Mouse (Mus musculus): ENCODE measurements around the gene Slc28a1. TPM values are rescaled to one million over a fixed set of nuclear protein-coding genes. Genes with fewer than 3 reads are reported as not detected.
A peak's percentile ranks its signal among the peaks of the same experiment; 100 is the strongest.

Gene Slc28a1
- total RNA-seq (2014; rRNA removed) = 0.48 TPM in 1 of 2 replicates, not detected in the other
- 0.12 TPM in 1 of 2 replicates, not detected in the other for polyA plus RNA-seq (2015; fragmentation: Nextera tagmentation; extraction: Ambion mirVana)

DNA sequence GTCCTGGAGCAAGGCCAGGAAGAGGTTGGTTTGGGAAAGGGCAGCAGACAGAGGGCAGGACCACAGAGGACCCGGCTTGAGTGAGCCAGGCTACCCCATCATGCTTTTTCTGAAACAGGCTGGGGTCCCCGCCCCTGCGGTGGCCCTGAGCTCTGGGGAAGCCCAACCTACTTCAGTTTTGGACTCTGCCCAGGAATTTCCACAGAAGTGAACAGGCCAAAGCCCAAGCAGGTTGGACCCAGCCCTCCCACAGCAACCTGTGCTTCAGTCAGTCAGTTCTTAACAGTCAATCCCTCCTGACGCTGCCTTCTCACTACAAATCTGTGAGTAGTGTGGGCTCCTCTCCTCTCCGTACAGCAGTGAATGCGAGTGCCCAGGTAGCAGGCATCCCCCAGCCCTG lies at the start of gene Slc28a1:
TSS of gene Slc28a1 (plus strand) at position 245 of the 400 bp plus-strand sequence.
- no peak within 1 kb of the TSS for H3K27ac ChIP-seq (ENCODE audit: low read depth, low read length)
- H3K9ac ChIP-seq = no peak within 1 kb of the TSS
- no peaks in the 10 kb centered on the region for H3K9me3 ChIP-seq (ENCODE audit: low read length)
- no peak for DNase-seq
- H3K27me3 ChIP-seq (ENCODE audit: insufficient read depth, low read length) = no peaks in the 10 kb centered on the region
- H3K36me3 ChIP-seq (ENCODE audit: insufficient read depth) = no peaks in the 10 kb centered on the region
- H3K4me1 ChIP-seq (ENCODE audit: insufficient read depth) = no peaks in the 10 kb centered on the region
- no peak within 1 kb of the TSS for H3K4me3 ChIP-seq (ENCODE audit: low read depth, low read length)
- no peak for ATAC-seq
- no peak for TF ChIP-seq CTCF (IDR thresholded peaks at IDR 0.05; ENCODE audit: low read depth)
- 82% methylated on average over 6 of the region's 6 CpGs for WGBS
- no peak within 1 kb of the TSS for H3K4me2 ChIP-seq (ENCODE audit: low read depth)

GRCm38 (mm10) chr7:81066714-81067113 lies 47.9 kb upstream of the Slc28a1 start:
- ATAC-seq (no peak), DNase-seq (no peak)
- no peaks in the 10 kb centered on the region for H3K27me3 ChIP-seq (ENCODE audit: insufficient read depth, low read length)
- H3K9me3 ChIP-seq (ENCODE audit: low read length) = no peaks in the 10 kb centered on the region
- H3K36me3 ChIP-seq (ENCODE audit: insufficient read depth) = no peaks in the 10 kb centered on the region
- no peak overlapping the region for H3K27ac ChIP-seq (ENCODE audit: low read depth, low read length)
- H3K4me3 ChIP-seq (ENCODE audit: low read depth, low read length) = no peak overlapping the region
- WGBS = 54% methylated on average over 6 of the region's 6 CpGs
- H3K4me2 ChIP-seq (ENCODE audit: low read depth) = no peak overlapping the region
- H3K9ac ChIP-seq = no peak overlapping the region
- no peak for TF ChIP-seq CTCF (IDR thresholded peaks at IDR 0.05; ENCODE audit: low read depth)
- no peaks in the 10 kb centered on the region for H3K4me1 ChIP-seq (ENCODE audit: insufficient read depth)

DNA sequence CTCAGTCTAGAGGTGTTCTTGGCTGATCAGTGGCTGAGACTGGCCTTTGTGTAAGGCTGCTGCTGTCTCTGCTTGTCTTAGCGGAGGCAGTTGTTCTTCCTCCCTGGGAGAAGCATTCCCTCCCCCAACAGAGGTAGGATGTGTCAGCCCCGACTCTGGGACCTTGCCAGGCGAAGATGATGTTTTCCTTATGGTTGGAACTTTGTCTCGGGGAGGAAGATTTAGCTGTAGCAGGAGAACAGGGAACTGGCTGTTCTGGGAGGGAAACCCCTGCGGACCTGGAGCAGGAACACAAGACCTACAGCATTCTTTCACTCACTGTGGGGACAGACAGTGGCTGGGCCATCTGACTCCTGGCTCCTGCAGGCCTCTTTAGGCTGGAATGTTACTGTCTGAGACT lies 42.1 kb upstream of the Slc28a1 start:
- no peak for ATAC-seq

DNA sequence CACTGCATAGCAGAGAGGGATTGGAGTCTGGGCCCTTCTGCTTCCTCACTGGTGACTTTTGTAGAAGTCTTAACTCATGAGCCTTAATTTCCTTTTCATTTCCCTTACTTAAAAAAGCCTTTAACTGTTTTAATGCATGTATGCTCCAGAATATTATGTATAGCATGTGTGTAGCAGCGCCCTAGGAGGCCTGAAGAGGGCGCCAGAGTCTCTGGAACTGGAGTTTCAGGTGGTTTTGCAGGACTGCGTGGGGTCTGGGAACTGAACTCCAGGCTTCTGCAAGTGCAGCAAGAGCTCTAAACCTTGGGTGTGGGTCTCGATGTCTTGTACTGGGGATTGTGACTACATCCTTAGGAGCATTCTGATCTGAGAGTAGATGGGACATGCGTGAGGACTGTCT lies 41.3 kb upstream of the Slc28a1 start:
- Histone ChIP-seq H3K4me1 (ENCODE audit: insufficient read depth) (no peaks in the 10 kb centered on the region), H3K4me3 (ENCODE audit: low read depth, low read length) (no peak overlapping the region), H3K9me3 (ENCODE audit: low read length) (no peaks in the 10 kb centered on the region), H3K27ac (ENCODE audit: low read depth, low read length) (no peak overlapping the region), H3K27me3 (ENCODE audit: insufficient read depth, low read length) (no peaks in the 10 kb centered on the region), H3K9ac (no peak overlapping the region), H3K4me2 (ENCODE audit: low read depth) (no peak overlapping the region), H3K36me3 (ENCODE audit: insufficient read depth) (no peaks in the 10 kb centered on the region)
- DNase-seq (no peak), ATAC-seq (no peak)
- 0 out of 2 replicates have a peak, but pooled peaks have one; percentile 7 for TF ChIP-seq CTCF (IDR thresholded peaks at IDR 0.05; ENCODE audit: low read depth)
- 81% methylated on average over 5 of the region's 5 CpGs for WGBS

More for the DNA sequence above, 42.1 kb upstream of the Slc28a1 start:
- WGBS = 65% methylated on average over 5 of the region's 5 CpGs
- no peak overlapping the region for H3K9ac ChIP-seq
- H3K4me2 ChIP-seq (ENCODE audit: low read depth) = no peak overlapping the region
- H3K27ac ChIP-seq (ENCODE audit: low read depth, low read length) = no peak overlapping the region
- TF ChIP-seq CTCF (IDR thresholded peaks at IDR 0.05; ENCODE audit: low read depth) = no peak
- H3K4me3 ChIP-seq (ENCODE audit: low read depth, low read length) = no peak overlapping the region
- H3K36me3 ChIP-seq (ENCODE audit: insufficient read depth) = no peaks in the 10 kb centered on the region
- no peak for DNase-seq
- H3K9me3 ChIP-seq (ENCODE audit: low read length) = no peaks in the 10 kb centered on the region
- no peaks in the 10 kb centered on the region for H3K4me1 ChIP-seq (ENCODE audit: insufficient read depth)
- no peaks in the 10 kb centered on the region for H3K27me3 ChIP-seq (ENCODE audit: insufficient read depth, low read length)

DNA sequence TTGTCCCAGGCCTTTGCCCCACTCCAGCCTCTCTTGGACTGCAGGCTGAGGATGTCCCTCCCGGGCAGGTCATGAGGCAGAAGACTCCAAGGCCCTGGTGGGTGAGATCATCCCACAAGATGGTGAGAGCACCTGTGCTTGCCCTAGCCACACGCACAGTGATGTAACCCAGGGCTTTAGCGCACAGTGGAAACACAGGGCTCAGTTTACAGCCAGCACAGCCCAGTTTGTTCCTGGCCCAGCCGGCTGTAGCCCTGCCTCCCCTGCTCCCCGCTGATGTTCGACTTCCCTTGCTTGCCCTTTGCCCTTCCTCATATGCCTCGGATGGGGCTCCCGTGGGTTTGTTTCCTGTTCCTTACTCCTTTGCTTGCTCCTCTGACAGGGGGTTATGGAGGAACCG lies 40.1 kb upstream of the Slc28a1 start:
- ATAC-seq (no peak), DNase-seq (no peak)
- Histone ChIP-seq H3K4me3 (ENCODE audit: low read depth, low read length) (no peak overlapping the region), H3K4me2 (ENCODE audit: low read depth) (no peak overlapping the region), H3K9ac (no peak overlapping the region), H3K27ac (ENCODE audit: low read depth, low read length) (no peak overlapping the region), H3K9me3 (ENCODE audit: low read length) (no peaks in the 10 kb centered on the region), H3K4me1 (ENCODE audit: insufficient read depth) (no peaks in the 10 kb centered on the region), H3K27me3 (ENCODE audit: insufficient read depth, low read length) (no peaks in the 10 kb centered on the region), H3K36me3 (ENCODE audit: insufficient read depth) (no peaks in the 10 kb centered on the region)
- WGBS = 84% methylated on average over 9 of the region's 9 CpGs
- TF ChIP-seq CTCF (IDR thresholded peaks at IDR 0.05; ENCODE audit: low read depth) = no peak

DNA sequence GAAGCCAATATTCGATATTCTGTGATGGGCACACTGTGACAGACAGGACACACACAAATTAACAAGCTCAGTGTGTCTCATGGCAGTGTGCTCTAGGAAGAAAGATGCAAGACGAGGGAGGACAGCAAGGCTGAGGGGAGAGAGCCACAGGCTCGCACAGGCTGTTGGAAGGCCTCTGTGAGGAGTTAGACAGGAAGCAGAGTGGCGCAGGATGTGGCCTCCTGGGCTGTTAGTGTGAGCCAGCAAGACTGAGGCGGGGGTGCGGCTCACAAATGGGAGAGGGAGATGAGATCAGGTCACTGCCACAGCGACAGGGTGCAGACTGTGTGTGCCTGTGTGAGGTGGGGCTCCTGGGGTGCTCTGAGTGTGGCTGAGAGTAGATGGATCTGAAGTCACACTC lies 39.3 kb upstream of the Slc28a1 start:
- Histone ChIP-seq H3K4me2 (ENCODE audit: low read depth) (no peak overlapping the region), H3K27ac (ENCODE audit: low read depth, low read length) (no peak overlapping the region), H3K27me3 (ENCODE audit: insufficient read depth, low read length) (no peaks in the 10 kb centered on the region), H3K9ac (no peak overlapping the region), H3K36me3 (ENCODE audit: insufficient read depth) (no peaks in the 10 kb centered on the region), H3K9me3 (ENCODE audit: low read length) (no peaks in the 10 kb centered on the region), H3K4me1 (ENCODE audit: insufficient read depth) (no peaks in the 10 kb centered on the region), H3K4me3 (ENCODE audit: low read depth, low read length) (no peak overlapping the region)
- DNase-seq (no peak), ATAC-seq (no peak; the same call in 1 of the 2 replicates)
- no peak for TF ChIP-seq CTCF (IDR thresholded peaks at IDR 0.05; ENCODE audit: low read depth)
- WGBS = 69% methylated on average over 7 of the region's 7 CpGs

DNA sequence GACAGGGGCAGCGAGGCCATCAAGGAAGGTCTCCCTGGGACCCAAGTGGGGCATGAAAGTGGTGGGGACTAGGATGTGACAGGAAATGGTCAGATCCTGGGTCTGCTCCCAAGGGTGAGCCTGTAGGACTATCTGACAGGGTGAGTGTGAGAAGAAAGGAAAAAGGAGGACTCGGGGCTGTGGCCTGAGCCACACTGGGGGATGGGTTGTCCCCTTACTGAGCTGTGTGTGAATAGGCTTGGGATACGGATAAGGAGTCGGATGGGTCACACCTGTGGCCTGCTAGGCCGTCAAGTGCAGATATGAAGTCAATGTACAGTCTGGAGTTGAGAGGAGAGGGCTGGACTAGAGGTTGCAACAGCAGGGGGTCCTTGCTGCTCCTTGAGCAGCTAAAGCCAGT lies 38.9 kb upstream of the Slc28a1 start:
- Histone ChIP-seq H3K27me3 (ENCODE audit: insufficient read depth, low read length) (no peaks in the 10 kb centered on the region), H3K4me2 (ENCODE audit: low read depth) (no peak overlapping the region), H3K36me3 (ENCODE audit: insufficient read depth) (no peaks in the 10 kb centered on the region), H3K9me3 (ENCODE audit: low read length) (no peaks in the 10 kb centered on the region), H3K9ac (no peak overlapping the region), H3K4me1 (ENCODE audit: insufficient read depth) (no peaks in the 10 kb centered on the region), H3K4me3 (ENCODE audit: low read depth, low read length) (no peak overlapping the region), H3K27ac (ENCODE audit: low read depth, low read length) (no peak overlapping the region)
- TF ChIP-seq CTCF (IDR thresholded peaks at IDR 0.05; ENCODE audit: low read depth) = no peak
- WGBS = 87% methylated on average over 5 of the region's 5 CpGs
- ATAC-seq (no peak), DNase-seq (no peak)

All from forebrain, postnatal 0 days (tissue).